Mouse (Mus musculus): ENCODE results near the gene H2afv. TPM values are rescaled to one million over a fixed set of nuclear protein-coding genes. Genes with fewer than 3 reads are reported as not detected.

H2afv gene
- polyA plus RNA-seq, 1 experiment from 2014 or later, result 318 TPM

DNA sequence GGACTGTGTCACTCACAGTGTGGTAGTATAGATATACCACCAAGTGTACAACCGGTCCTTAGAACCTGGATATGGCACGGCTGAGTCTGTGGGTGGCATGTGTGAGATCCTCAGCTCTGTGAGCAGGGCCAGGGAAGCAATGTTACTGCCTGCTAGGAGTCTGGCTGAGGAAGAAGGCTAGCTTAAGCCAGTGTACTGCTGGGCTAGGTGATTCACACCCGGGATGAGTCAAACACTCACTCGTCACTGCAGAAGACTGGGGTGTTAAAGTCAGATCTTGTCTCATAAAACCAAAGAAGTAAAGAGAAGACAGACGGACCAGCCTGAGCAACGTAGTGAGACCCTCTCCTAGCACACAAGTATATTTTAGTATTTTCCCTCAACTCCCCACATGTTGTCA, 63.3 kb downstream of the H2afv start:
- no peak overlapping the region for H3K9ac ChIP-seq
- 73% methylated on average over 6 of the region's 6 CpGs for WGBS
- no peaks in the 10 kb centered on the region for H3K27me3 ChIP-seq
- ATAC-seq (replicated peaks; ENCODE audit: insufficient number of reproducible peaks, insufficient read depth, low FRiP score, low read depth), result no peak
- H3K27ac ChIP-seq, result no peak overlapping the region
- no peaks in the 10 kb centered on the region for H3K9me3 ChIP-seq (replicated peaks)
- H3K4me1 ChIP-seq (replicated peaks), result no peaks in the 10 kb centered on the region
- H3K36me3 ChIP-seq, result no peaks in the 10 kb centered on the region
- no peak overlapping the region for H3K4me3 ChIP-seq
- H3K4me2 ChIP-seq, result no peak overlapping the region

Small RNA genes lying within 50 kb of the gene (microRNA-seq; reads per million reads assigned to microRNA genes)
- gene Gm22123, result not detected
- not detected for gene Mir7651

Other genes with a start within 250 kb of the H2afv start
- 0.34 and 0.55 TPM in 2 replicates for gene A730071L15Rik, start 244.4 kb downstream of the H2afv start, polyA plus RNA-seq (2015; fragmentation: Nextera tagmentation; extraction: Ambion mirVana)
- 28.9 and 33.5 TPM in 2 replicates for gene Nudcd3, start 244.0 kb downstream of the H2afv start, polyA plus RNA-seq (2015; fragmentation: Nextera tagmentation; extraction: Ambion mirVana)
- gene Npc1l1, start 214.3 kb downstream of the H2afv start, polyA plus RNA-seq (2015; fragmentation: Nextera tagmentation; extraction: Ambion mirVana), result not detected in 2 replicates
- 45.8 and 60.3 TPM in 2 replicates for gene Ddx56, start 176.7 kb downstream of the H2afv start, polyA plus RNA-seq (2015; fragmentation: Nextera tagmentation; extraction: Ambion mirVana)
- gene Tmed4, start 169.6 kb downstream of the H2afv start, polyA plus RNA-seq (2015; fragmentation: Nextera tagmentation; extraction: Ambion mirVana), result 76.0 and 84.3 TPM in 2 replicates
- 264 and 278 TPM in 2 replicates for gene Ogdh, start 152.8 kb downstream of the H2afv start, polyA plus RNA-seq (2015; fragmentation: Nextera tagmentation; extraction: Ambion mirVana)
- gene Zmiz2, start 55.4 kb downstream of the H2afv start, polyA plus RNA-seq (2015; fragmentation: Nextera tagmentation; extraction: Ambion mirVana), result 6.6 and 8.2 TPM in 2 replicates
- gene Ppia, start 29.0 kb downstream of the H2afv start, polyA plus RNA-seq (2015; fragmentation: Nextera tagmentation; extraction: Ambion mirVana), result 3,680 and 4,098 TPM in 2 replicates
- gene Purb, start 31.5 kb upstream of the H2afv start, polyA plus RNA-seq (2015; fragmentation: Nextera tagmentation; extraction: Ambion mirVana), result 24.0 and 26.1 TPM in 2 replicates
- gene Myo1g, start 76.5 kb upstream of the H2afv start, polyA plus RNA-seq (2015; fragmentation: Nextera tagmentation; extraction: Ambion mirVana), result 1.2 and 4.9 TPM in 2 replicates
- 44.7 and 68.9 TPM in 2 replicates for gene Ccm2, start 102.4 kb upstream of the H2afv start, polyA plus RNA-seq (2015; fragmentation: Nextera tagmentation; extraction: Ambion mirVana)
- gene Nacad, start 161.6 kb upstream of the H2afv start, polyA plus RNA-seq (2015; fragmentation: Nextera tagmentation; extraction: Ambion mirVana), result 1.1 and 3.3 TPM in 2 replicates
- gene Tbrg4, start 181.6 kb upstream of the H2afv start, polyA plus RNA-seq (2015; fragmentation: Nextera tagmentation; extraction: Ambion mirVana), result 38.8 and 48.5 TPM in 2 replicates
- not detected in 2 replicates for gene Wap, start 194.2 kb upstream of the H2afv start, polyA plus RNA-seq (2015; fragmentation: Nextera tagmentation; extraction: Ambion mirVana)
- gene Ramp3, start 214.1 kb upstream of the H2afv start, polyA plus RNA-seq (2015; fragmentation: Nextera tagmentation; extraction: Ambion mirVana), result 2.6 and 4.0 TPM in 2 replicates

Data from heart, embryonic 15.5 days (tissue).